Mouse (Mus musculus) CD4-positive, CD25-positive, alpha-beta regulatory T cell, adult 4 months (primary cell): ENCODE results near the gene Ift88. TPM values are rescaled to one million over a fixed set of nuclear protein-coding genes. Genes with fewer than 3 reads are reported as not detected.
A peak's percentile ranks its signal among the peaks of the same experiment; 100 is the strongest.
"Not testable (repeated sequence)": the region's sequence is repeated elsewhere in the genome, so short reads cannot be mapped to it uniquely, and the experiment has no call there.

Source experiments
- ATAC-seq: one replicate; pipeline ENCODE4 v1.8.0; 2017
- polyA plus RNA-seq, 2 experiments: library from polyadenylated mRNA; unstranded; fragments of 100-300 nt; shearing (Covaris generic); gene quantifications; one replicate each; pipeline ENCODE4 v1.2.1; 2017

The Ift88 gene
- polyA plus RNA-seq, 2 experiments from 2014 or later, result 3.1 to 7.1 TPM

DNA sequence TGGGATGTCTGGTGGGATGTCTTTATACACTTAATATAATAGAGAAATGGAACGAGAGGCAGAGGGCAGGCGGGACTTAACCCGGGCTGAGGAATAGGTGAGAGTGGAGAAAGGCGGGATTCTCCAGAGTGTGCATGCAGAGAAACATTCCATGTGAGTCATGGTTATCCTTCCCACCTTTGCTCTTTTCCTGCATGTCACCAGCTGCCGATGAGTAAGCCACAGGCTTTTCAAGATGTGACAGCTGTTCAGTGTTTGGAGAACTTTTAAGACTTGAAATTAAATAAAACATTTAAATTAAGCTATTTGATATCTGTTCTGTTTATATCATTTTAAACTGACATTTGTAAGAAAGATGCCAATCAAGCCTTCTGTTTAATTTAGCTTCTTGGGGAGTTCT lies 36.0 kb downstream of the Ift88 start:
- no peak for ATAC-seq

DNA sequence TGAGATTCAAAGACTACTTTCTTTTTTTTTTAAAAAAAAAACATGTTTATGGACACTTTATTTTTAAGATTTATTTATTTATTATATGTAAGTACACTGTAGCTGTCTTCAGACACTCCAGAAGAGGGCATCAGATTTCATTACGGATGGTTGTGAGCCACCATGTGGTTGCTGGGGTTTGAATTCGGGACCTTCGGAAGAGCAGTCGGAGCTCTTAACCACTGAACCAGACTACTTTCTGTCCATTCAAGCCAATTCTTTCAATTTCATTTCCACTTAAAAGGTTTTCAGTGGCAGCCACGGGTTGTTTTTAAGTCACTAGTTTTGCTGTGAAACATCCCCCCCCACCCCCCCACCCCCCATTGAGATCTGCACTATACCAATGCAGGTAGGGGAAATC lies 36.5 kb downstream of the Ift88 start:
- ATAC-seq, result not testable (repeated sequence)

DNA sequence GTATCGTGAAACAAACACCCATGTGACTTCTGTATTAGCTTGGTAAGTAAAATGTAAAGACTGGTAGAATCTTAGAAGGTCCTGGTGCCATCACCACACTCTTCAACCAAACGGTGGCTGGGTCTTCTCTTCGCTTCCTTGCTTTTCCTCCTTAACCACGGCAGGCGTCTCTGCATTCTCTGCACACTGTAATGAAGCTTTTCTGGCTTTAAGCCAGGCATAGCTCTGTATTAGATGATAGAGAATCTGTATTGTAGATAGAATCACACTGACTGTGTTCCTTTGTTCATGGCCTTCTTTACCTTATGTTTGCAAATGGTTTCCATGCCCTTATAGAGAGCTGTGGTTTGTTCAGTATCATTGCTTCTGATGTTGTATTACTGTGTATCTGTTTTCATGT lies 39.0 kb downstream of the Ift88 start:
- ATAC-seq, result no peak

DNA sequence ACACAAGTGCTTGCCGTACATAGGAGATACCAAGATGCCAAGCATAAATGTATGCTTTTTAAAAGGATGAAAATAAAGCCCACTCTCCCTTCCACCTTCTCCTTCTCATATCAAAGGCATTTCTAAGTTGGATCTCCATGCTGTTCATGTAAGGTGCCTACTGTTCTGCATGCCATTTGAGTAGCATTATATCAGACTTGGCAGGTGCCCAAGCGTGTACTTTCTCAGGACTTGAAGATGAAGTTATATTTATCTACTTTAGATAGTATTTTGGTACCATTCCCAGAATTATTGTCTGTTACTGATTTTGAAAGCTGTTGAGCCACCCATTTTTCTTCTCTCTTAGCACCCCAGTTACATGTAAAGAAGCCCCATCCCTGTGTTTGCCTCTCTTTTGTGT lies 51.2 kb downstream of the Ift88 start:
- ATAC-seq, result no peak

DNA sequence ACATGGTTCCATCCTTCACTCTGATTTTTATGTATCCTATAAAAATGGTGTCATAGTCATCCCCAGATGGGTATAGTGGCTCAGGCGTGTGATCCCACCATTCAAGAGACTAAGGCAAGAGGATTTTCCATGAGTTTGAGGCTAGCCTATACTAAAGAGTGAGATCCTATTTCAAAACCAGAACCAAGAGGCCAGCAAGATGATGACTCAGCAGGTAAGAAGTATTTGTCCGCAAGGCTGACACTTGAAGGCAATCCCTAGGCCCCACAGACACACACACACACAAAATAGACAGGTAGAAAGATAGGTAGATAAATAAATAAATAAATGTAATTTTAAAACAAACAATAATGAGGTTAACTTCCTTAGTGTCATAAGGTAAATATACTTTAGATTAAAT lies 58.4 kb downstream of the Ift88 start:
- no peak for ATAC-seq

DNA sequence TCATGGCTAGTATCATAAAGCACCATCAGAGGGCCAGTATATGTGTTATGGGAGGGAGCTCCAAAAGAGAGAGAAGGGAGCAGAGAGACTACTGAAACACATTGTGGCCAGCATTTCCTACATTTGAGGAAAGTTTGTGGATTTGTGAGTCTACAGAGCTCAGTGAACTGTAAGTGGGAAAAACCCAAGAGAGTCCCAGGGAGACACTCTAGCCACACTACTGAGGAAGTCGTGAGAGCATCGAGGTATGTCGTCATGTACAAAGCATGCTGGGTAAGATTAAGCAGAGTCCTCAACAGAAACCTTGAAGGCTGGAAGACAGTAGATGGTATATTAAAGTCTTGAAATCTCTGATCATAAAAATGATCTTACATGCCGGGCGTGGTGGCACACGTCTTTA lies 60.3 kb downstream of the Ift88 start:
- no peak for ATAC-seq

DNA sequence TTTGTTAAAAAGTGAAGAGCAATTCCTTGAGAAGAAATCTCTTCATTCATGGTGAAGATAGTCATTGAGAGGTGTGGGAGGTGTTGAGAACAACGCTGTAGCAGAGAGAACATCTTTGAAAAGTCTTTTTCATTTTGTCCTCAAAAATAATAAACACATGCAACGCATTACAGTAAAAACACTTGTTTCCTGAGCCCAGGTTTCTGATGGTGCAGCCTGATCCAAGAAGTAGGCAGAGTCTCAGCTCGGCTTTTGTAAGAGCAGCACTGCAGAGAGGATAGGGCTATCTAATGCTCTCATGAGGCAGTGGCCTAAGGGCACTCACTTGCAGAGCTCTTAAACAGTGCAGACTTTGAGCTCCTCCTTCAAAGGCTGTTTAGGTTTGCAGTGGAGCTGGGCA lies 65.8 kb downstream of the Ift88 start:
- ATAC-seq, result no peak

DNA sequence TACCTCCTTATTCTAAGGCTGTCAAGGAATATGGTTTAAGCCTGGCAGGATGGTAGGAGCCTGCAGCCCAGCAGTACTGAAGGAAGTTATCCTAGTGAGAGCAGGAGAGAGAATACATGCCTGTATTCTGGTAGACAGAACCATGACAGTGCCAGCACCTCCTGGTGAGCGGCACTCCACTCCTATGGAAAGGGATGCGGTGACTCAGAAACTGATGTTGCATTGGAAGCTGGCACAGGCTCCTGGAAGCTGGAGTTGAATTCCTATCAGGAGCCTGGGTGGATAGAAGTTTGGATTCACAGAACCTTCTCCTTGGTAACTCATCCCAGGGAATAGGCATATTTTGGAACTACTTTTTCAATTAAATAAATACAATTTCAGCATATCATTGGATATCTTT lies 70.0 kb downstream of the Ift88 start:
- no peak for ATAC-seq

DNA sequence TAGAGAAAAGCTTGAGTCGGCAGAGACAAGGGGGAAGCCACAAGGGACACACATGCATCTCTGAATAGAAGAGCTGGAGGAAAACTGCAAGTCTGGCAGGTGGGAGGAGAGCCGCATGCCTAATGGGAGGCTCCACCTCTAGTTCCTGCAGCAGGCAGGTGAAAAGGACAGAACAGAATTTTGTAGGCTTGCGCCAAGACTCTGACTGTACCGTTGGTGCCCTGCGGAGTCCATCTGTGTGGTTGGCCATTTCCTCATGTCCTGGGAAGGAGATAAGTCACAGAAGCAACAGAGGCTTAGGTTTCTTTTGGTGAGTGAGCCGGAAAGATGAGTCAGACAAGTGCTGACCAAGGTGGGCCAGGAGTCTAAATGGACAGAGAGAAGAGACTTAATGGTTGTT lies 79.9 kb downstream of the Ift88 start:
- ATAC-seq, result no peak

DNA sequence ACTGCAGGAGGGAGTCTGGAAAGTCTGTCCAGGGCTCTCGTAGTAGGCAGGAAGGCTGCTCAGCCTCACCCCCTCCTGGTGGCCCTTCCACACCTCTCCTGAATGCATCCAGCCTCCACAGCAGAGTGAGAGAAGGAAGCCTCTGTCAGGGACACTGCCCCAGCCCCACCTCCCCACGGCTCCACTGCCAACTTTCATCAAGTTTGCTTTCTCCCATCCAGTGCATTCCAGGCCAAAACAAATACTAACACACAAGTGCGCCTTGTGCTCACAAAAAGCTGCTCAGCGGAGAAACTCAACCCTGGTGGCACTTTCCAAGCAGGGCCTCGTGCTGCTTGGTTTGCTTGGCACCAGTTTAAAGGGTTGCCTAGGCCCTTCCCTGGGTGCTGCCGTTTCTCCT lies 85.7 kb downstream of the Ift88 start:
- ATAC-seq, result no peak

DNA sequence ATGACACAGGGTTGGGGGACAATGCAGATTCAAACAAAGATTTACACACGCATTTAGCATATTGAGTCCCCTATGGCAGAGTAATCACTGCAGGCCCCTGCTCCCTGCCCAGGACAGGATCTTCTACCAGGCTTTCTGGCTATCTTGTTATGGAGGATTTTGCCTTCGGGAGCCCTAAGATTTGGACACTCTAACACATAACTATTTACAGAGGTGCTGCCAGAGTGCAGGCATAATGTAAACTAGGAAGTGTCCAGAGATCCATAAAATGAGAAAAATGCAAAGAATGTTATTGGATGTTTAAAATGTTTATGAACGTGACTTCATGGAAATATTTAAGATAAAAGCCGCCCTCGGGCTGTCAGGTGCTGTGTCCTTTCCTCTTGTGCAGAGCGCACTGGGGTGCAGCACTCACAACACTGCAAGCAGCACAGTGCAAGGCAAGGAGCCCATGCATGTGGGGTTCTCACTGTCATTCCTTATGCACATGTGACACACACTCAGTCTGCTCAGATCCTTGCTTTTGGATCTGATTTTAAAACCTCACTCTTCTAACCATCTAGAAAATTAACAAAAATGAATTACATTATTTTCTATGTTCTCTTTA lies 91.4 kb downstream of the Ift88 start:
- no peak for ATAC-seq

DNA sequence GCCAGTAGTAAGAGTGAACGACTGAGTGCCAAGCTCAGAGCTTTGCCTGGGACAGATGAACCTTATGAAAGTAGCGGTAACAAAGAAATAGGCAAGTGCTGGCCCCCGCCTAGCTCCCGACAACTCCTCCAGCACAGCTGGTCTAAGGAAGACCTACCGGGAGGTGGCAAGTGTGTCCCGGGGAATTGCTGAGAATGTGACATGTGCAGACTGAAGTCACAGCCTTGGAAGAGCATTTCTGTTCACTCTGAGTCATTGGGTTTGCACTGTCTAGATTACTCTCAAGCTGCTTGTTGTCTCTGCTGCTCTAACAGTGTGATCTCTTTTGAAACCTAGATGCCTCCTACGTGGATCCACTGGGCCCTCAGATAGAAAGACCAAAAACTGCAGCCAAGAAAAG lies 93.1 kb downstream of the Ift88 start:
- no peak for ATAC-seq

DNA sequence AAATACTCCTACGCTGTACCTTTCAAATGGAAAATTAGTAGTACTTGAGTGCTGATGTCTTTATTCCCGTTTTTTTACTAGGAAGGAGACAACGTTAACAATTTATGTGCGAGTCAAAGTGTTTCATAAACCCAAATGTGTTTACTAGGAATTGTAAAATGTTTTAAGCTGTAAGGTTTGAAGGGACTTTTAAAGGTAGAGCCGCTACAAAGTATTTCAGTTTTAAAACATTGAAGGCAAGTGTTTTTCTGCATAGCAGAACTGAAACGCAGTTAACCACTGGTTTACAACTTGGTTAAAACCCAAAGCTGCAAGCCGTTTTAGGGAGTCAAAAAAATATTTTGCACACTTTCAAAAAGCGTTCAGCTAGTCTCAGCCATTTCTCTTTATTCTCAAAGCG lies 99.9 kb downstream of the Ift88 start:
- ATAC-seq, result no peak

DNA sequence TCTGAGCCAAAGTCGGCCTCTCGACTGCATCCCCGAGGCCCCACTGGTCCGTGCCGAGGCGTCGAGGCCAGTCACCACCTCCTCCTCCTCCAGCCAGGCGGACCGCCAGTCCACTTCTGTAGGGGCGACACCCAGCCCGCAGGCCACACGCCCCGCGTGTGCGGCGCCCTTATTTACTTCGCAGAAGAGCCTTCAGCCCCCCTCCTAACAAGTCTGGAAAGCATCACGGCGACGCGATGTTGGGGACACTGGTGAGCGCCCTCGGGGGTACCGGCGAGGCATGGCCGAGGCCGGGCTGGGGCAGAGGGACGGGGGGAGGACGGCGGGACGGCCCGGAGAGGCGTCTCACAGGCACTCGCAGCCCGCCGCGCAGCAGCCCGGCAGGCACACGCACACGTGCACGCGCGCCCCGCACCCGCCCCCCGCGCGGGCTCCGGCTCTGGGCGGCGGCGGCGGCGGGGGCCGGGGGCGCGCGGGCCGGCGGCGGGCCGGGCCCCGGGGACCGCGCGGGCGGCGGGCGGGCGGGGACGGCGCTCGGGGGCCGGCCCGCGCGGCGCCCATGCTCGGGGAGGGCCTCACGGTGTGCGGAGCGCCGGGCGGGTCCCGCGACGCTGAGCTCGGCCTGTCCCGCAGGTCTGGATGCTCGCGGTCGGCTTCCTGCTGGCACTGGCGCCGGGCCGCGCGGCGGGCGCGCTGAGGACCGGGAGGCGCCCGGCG lies 101.0 kb downstream of the Ift88 start, which contains the start of gene Il17d:
Gene Il17d (plus strand): TSS at position 107 of the 717 bp plus-strand sequence.
- ATAC-seq, result peak; percentile 36

DNA sequence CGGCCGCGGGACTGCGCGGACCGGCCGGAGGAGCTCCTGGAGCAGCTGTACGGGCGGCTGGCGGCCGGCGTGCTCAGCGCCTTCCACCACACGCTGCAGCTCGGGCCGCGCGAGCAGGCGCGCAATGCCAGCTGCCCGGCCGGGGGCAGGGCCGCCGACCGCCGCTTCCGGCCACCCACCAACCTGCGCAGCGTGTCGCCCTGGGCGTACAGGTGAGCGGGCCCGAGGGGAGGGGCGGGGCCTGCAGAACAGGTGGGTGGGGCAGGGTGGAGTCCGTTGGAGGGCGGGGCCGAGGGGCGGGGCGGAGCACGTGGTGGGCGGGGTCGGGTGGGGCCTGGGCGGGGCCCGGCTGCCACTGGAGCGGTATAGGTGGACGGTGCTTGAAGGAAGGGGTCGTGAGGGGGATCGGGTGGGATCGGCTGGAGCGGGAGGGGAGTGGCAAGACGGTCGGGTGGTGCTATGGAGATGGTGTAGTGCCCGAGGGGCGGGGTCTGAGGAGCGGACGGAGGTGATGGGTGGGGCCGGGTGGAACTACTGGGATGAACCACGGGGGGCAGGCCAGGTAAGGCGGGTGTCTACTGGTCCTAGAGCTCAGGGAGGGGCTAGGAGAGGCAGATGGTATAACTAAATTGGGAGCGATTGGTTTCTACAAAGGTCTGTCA lies 101.7 kb downstream of the Ift88 start:
- ATAC-seq, result peak; percentile 68

DNA sequence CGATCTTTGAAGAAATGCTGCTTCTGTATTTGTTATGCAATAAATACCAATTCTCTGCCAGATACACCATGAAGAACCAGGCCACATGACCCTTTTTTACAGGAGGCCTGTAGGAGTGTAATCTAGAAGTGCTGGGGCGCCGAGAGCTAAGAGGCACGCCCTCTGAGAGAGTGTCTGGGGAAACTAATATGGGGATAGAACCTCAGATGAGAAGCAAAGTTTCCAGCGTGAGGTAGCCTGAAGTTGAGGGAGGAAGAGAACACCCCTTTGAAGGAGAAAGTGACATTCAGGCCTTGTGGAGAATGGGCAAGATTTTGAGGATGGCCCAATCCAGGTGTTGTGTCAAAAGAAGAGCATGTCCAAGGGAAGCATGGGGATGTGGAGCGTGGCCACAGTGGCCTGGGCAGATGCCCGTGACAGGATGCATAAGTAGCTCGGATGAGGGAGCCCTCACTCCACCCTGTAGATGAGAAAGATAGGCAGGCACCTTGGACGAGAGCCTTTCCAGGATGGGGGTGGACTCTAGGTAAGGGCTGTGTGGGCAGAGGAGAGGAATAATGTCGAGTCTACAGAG lies 102.3 kb downstream of the Ift88 start:
- ATAC-seq, result no peak

DNA sequence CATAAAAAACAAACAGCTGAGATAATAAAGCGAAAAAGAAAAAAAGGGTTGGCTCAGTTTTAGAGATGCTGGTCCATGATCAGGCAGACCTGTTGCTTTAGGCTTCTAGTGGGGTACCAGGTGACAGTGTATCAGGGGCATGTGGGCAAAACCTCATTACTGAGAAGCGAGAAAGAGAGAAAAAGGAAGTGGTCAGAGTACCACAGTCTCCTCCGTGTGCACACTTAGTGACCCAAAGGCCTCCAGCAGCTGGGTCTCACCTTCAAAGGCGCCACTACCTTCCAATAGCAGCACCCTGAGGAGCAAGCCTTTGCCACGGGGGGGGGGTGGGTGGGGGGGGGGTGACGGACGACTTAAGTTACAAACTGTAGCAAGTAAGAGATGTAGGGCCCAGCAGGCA lies 103.3 kb downstream of the Ift88 start:
- no peak for ATAC-seq

DNA sequence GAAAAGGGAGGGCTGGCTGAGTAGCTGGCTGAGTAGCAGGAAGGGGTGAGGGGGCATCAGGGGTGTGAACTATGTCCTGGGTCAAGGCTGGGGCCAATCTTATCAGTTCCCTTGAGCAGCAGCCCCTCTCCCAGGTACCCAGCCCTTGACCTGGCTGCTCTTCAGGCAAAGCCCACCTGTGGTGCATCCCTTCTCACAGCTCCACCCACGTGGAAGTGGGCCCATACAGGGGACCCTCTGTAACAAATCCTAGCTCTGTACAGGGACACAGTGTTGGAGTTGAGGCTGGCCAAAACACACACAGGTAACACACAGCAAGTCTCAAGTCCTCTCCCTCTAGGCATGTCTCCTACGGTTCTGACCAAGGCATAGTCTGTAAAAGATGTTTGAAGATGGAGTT lies 103.7 kb downstream of the Ift88 start:
- ATAC-seq, result no peak

DNA sequence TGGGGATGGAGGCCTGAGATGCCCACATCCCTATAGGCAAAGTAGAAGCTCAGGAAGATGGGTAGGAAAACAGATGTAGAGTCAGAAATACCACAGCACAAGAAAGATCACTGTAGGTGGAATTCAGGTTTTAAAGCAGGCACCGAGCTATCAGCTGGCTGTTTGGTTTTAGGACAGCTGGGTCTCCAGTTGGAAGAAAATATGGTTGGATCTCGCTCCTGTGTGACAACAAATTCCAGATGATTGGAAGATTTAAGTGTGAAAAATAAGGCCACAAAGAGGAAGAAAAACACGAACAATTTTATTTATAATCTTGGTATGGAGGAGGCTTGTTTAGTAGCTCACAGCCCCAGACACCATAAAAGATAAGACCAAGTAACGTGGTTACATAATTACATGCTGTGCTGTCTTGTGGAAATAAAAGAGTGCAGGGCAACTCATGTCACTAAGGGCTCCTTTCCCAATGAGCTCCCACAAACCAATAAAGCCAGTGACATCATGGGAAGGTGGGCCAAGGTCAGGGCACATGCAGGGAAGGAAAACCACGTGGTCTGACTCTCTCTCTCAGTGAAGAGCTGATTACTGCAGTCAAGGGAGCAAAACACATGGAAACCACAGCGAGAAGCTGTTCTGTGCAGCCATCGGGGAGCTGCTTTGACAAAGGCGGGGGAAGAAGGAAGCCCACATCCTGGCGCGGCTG lies 105.4 kb downstream of the Ift88 start:
- ATAC-seq, result no peak

DNA sequence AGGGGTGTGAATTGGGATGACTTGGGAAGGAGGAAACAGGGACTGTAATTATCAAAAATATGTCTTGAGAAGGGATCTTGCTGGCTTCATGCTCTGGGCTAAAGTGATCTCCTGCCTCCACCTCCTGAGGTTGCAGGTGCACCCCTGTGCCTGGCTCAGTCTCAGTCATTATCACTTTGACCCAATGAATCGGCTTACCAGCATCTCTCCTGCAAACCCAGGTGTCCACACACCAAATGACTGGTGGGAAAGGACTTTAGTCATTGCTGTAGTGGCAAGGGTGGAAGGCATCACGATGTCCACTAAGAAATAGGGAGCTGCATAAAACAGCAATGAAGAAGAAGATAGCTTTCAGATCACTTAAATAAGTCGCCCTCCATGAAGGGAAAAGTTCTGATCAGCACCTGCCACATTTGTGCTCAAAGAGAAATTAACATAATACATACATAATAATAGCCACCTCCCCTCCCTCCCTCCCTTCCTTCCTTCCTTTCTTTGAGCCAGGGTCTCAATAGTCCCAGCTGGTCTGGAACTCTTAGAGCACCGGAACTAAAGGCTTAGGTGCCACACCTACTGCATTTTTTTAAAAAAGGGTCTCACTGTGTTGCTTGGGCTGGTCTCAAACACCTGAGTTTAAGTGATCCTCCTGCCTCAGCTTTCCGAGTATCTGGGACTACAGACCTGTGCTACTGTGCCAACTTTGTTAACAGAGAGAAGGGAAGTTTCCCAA lies 106.1 kb downstream of the Ift88 start:
- ATAC-seq, result no peak

DNA sequence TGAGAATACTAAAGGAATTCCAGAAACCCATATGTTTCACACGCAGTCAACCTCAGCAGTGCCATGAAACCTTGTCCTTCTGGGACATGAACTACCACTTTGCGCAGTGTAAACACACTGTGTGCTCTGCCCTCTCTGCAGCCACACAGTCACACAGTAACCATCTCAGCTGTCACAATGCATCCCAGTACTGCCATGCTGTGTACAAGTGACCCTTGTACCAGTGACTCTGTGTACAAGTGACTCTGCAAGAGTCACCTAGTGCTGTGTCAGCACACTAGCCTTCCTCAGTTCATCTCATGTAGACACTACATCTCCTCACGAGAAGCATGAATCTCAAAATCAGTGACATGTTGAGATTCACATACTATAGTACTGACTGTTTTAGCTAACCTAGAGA lies 108.7 kb downstream of the Ift88 start:
- ATAC-seq, result no peak

DNA sequence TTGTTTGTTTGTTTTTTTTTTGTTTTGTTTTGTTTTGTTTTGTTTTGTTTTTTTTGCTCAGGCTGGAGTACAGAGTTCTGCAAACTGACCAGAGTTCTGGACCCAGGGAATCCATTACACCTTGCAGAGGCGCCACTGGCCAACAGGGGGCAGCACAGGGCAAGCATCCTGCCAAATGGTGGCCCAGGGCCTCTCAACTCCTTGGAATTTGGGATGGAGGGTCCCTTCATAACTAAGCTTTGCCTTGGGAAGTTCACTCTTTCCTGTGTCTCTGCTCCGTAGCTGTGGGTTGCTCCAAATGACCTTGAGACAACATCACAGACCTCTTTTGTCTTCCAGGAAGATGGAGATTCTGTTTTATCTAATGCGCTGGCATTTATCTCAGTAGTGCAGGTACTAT lies 109.4 kb downstream of the Ift88 start:
- peak; percentile 65 for ATAC-seq
